Mouse (Mus musculus) megakaryocyte, embryonic 14.5 days (primary cell): ENCODE results near the gene Raf1.

Experiments
- FLI1 ChIP-seq: IDR thresholded peaks from 2 replicates; pipeline ENCODE4 v1.6.1; 2012; ENCODE audit warnings: low read length, inconsistent platforms, mixed read lengths
- GATA1 ChIP-seq: IDR thresholded peaks from 3 replicates; pipeline ENCODE4 v1.6.1; 2012; ENCODE audit warnings: mixed read lengths, low read length, inconsistent platforms, borderline replicate concordance

GRCm38 (mm10) chr6:115677441-115677840, 1.0 kb upstream of the Raf1 start:
- no peak for TF ChIP-seq FLI1
- no peak for TF ChIP-seq GATA1
